Mouse (Mus musculus): ENCODE measurements around the gene Mef2b.
A peak's percentile ranks its signal among the peaks of the same experiment; 100 is the strongest.

The Mef2b gene

DNA sequence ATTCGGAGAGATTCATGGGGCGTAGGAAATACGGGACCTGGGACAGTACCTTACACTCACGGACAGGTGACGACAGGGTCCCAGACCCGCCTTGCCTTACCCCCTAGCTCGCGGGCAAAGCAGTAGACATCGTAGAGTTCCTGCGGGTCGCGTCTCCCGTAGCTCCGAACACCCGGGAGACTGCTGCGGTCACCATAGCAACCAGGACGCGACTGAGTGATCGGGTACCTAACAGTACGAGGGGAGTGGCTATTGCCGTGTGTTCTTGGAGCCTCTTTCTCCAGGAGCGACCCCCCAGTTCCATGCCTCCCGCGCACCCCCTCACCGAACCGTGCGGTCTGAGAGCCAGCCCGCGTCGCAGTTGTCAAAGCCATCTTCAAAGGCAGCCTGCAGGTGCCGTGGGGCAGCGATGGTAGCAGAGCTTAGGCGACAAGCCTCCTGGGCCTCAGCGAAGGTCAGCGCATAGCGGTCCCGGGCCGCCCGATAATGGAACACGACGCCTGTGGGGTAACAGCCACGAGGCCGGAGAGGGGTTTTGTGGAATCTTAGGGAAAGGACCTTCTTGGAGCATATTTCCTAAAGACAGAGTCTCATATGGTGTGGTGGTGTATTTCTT, 27.0 kb upstream of the Mef2b start:
- no peaks in the 10 kb centered on the region for H3K9me3 ChIP-seq (ENCODE audit: low read length)
- peaks cover 36% of the 10 kb centered on the region for H3K4me1 ChIP-seq (replicated peaks; ENCODE audit: low read depth, low read length)
- TF ChIP-seq NANOG (IDR thresholded peaks at IDR 0.05; ENCODE audit: borderline replicate concordance, low read length) = no peak
- TF ChIP-seq POU5F1 (IDR thresholded peaks at IDR 0.05; ENCODE audit: borderline replicate concordance, low read length) = no peak
- no peak for TF ChIP-seq CTCF (conservative IDR thresholded peaks at IDR 0.05; ENCODE audit: low read length)
- peak overlapping the region; percentile 78 for H3K4me3 ChIP-seq (replicated peaks; ENCODE audit: low read length)
- peaks cover 92% of the 10 kb centered on the region for H3K27me3 ChIP-seq (ENCODE audit: insufficient read depth, low read length)
- H3K36me3 ChIP-seq (ENCODE audit: insufficient read depth, low read length) = no peaks in the 10 kb centered on the region

DNA sequence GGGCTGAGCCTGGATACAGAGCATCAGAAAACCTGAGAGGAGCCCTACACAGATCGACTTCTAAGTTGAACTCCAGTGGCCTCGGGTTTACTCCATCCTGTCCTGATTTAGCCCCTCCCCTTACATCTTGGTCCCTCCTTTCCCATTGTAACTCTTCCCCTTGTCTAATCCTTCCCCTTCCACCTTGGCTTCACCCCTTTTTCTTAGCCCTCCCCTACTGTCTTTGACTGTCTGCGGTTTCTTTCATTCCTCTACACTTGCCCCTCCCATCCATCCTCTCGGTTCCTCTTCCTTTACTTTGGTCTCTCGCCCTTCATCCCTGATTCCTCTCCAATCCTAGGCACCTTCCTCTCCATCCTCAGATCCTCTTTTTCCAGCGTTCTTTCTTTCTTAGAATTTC, 25.0 kb upstream of the Mef2b start:
- Histone ChIP-seq H3K4me1 (replicated peaks; ENCODE audit: low read depth, low read length) (peaks cover 48% of the 10 kb centered on the region), H3K36me3 (ENCODE audit: insufficient read depth, low read length) (no peaks in the 10 kb centered on the region), H3K27me3 (ENCODE audit: insufficient read depth, low read length) (peaks cover 97% of the 10 kb centered on the region), H3K4me3 (replicated peaks; ENCODE audit: low read length) (no peak overlapping the region), H3K9me3 (ENCODE audit: low read length) (no peaks in the 10 kb centered on the region)
- no peak for TF ChIP-seq POU5F1 (IDR thresholded peaks at IDR 0.05; ENCODE audit: borderline replicate concordance, low read length)

DNA sequence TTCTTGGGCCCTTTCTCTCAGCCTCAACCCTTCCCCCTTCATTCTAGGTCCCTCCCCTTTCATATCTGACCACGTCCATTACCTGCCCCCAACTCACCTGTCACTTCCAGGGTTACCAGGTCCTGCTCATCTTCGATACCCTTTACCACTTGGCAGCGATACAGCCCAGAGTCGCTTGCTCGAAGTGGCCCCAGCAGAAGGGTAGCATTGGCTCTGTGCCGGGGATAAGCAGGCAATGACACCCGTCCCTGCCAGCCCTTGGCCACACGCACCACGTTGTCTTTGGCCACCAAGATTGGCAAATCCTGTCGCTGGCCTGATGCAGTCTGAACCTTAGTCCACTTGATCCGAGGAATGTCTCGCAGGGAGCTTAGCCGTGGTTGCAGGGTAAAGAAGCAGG, 24.6 kb upstream of the Mef2b start:
- no peak overlapping the region for H3K4me3 ChIP-seq (replicated peaks; ENCODE audit: low read length)
- no peaks in the 10 kb centered on the region for H3K9me3 ChIP-seq (ENCODE audit: low read length)
- H3K4me1 ChIP-seq (replicated peaks; ENCODE audit: low read depth, low read length) = peaks cover 52% of the 10 kb centered on the region
- TF ChIP-seq NANOG (IDR thresholded peaks at IDR 0.05; ENCODE audit: borderline replicate concordance, low read length) (no peak), POU5F1 (IDR thresholded peaks at IDR 0.05; ENCODE audit: borderline replicate concordance, low read length) (no peak), CTCF (conservative IDR thresholded peaks at IDR 0.05; ENCODE audit: low read length) (no peak)
- H3K27me3 ChIP-seq (ENCODE audit: insufficient read depth, low read length) = peaks cover 99% of the 10 kb centered on the region
- H3K36me3 ChIP-seq (ENCODE audit: insufficient read depth, low read length) = no peaks in the 10 kb centered on the region

DNA sequence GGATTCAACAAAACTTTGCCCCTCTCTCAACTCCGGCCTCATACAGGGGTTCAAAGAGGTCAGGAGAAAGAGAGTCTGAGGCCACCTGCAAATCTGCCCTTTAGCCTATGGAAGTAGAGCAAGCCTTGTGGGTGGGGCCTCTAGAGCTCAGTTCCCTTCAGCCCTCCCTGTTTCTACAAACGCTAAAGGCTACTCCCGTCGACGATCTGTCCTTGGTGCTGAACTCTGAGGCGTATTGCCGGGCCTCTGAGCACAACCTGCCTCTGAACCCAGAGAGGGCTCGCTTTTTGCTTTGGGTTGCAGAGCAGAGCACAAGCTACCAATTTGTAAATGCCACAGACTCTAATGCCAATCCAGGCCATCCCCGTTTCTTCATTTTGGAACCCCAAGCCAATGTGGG, 21.9 kb upstream of the Mef2b start:
- no peak for TF ChIP-seq NANOG (IDR thresholded peaks at IDR 0.05; ENCODE audit: borderline replicate concordance, low read length)
- TF ChIP-seq CTCF (conservative IDR thresholded peaks at IDR 0.05; ENCODE audit: low read length) = no peak
- TF ChIP-seq POU5F1 (IDR thresholded peaks at IDR 0.05; ENCODE audit: borderline replicate concordance, low read length) = no peak
- Histone ChIP-seq H3K4me1 (replicated peaks; ENCODE audit: low read depth, low read length) (peaks cover 40% of the 10 kb centered on the region), H3K36me3 (ENCODE audit: insufficient read depth, low read length) (no peaks in the 10 kb centered on the region), H3K4me3 (replicated peaks; ENCODE audit: low read length) (no peak overlapping the region), H3K27me3 (ENCODE audit: insufficient read depth, low read length) (peaks cover 79% of the 10 kb centered on the region), H3K9me3 (ENCODE audit: low read length) (no peaks in the 10 kb centered on the region)

DNA sequence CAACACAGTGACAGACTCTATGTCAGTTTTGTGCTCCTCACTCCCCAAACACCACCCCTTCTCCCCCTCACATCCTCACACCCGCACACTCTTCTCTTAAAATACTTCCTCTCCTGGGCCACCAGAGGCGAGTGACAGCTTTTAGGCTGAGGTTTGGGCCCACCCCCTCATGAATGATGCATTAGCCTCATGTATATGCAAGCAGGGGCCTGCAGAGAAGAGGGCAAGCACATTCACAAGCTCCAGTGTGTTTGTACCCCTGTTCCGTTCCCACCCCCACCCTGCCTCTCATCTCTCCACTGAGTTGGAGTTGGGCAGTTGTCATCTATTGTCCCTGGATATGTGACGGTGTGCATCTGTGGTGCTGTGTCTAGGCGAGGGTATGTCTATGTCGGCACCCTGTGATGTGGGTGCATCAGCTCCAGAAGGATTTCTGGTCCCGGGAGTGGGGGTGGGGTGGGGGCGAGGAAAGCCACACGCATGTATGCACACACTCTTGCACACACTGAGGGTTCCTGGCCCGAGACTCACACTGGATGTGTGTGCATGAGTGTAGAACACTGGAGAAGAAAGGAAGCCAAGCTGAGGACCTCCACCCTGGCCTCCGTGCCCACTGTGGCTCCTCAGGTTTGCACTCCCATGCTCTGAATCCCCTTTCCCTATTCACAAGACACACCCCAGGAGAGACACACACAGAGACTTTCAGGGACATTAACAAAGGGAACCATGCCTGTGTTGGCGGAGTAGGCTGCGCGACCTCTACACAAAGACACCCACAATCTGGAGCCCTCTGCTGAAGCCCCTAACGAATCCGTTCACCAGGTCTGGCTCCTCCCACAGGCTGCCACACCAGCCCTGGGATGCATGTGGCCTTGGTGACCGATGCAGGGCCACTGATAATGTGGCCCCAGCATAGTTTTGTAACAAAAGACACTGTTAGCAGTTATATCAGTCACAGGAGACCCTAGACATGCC, 20.5 kb upstream of the Mef2b start:
- Histone ChIP-seq H3K4me1 (replicated peaks; ENCODE audit: low read depth, low read length) (peaks cover 37% of the 10 kb centered on the region), H3K4me3 (replicated peaks; ENCODE audit: low read length) (no peak overlapping the region), H3K27me3 (ENCODE audit: insufficient read depth, low read length) (peaks cover 65% of the 10 kb centered on the region), H3K36me3 (ENCODE audit: insufficient read depth, low read length) (no peaks in the 10 kb centered on the region), H3K9me3 (ENCODE audit: low read length) (no peaks in the 10 kb centered on the region)
- TF ChIP-seq NANOG (IDR thresholded peaks at IDR 0.05; ENCODE audit: borderline replicate concordance, low read length) (no peak), CTCF (conservative IDR thresholded peaks at IDR 0.05; ENCODE audit: low read length) (no peak), POU5F1 (IDR thresholded peaks at IDR 0.05; ENCODE audit: borderline replicate concordance, low read length) (peak; percentile 72; the same call in 1 of the 2 replicates)

DNA sequence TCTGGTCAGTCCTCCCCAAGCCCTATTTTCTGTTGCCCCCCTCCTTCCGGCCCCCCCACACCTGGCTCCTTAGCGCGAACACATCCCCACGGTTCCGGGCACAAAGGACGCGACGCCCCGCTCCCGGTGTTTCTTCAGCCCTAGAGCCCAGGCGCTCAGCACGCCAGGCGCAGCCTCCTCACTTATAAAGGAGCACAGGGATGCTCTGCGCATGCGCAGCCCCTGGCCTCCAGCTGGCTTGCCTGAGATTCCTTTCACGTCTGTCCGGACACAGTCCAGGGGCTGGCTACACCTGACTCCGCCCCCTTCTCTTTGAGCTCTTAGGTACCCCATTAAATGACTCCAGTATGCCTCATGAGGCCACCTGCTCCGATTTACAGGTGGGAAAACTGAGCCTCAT, 18.8 kb upstream of the Mef2b start, which contains the start of gene Ncan:
Gene Ncan (minus strand): TSS at position 207 of the 400 bp plus-strand sequence.
- peaks cover 53% of the 10 kb centered on the region for H3K27me3 ChIP-seq (ENCODE audit: insufficient read depth, low read length)
- H3K36me3 ChIP-seq (ENCODE audit: insufficient read depth, low read length) = no peaks in the 10 kb centered on the region
- H3K4me1 ChIP-seq (replicated peaks; ENCODE audit: low read depth, low read length) = peaks cover 32% of the 10 kb centered on the region
- TF ChIP-seq CTCF (conservative IDR thresholded peaks at IDR 0.05; ENCODE audit: low read length) = no peak
- no peak for TF ChIP-seq POU5F1 (IDR thresholded peaks at IDR 0.05; ENCODE audit: borderline replicate concordance, low read length)
- TF ChIP-seq NANOG (IDR thresholded peaks at IDR 0.05; ENCODE audit: borderline replicate concordance, low read length) = no peak
- peak within 1 kb of the TSS; percentile 70 for H3K4me3 ChIP-seq (replicated peaks; ENCODE audit: low read length)
- no peaks in the 10 kb centered on the region for H3K9me3 ChIP-seq (ENCODE audit: low read length)

DNA sequence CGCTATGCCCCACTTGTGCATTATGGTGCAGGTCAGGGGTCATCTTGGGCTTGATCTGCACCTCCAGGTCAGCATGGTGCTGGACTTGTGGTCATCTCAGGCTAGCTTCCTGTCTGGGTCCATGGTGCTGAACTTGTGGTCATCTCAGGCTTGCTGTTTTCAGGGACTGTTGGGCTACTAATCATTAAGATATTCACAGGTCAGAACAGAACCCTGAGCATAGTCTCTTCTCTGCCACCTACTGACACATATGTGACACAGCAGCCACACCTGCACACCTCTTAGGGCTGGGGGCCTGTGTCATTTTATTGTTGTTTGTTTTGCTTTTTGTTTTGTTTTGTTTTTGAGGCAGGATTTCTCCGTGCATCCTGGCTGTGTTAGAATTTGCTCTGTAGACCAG, 16.6 kb upstream of the Mef2b start:
- Histone ChIP-seq H3K9me3 (ENCODE audit: low read length) (no peaks in the 10 kb centered on the region), H3K4me1 (replicated peaks; ENCODE audit: low read depth, low read length) (peaks cover 27% of the 10 kb centered on the region), H3K36me3 (ENCODE audit: insufficient read depth, low read length) (no peaks in the 10 kb centered on the region), H3K4me3 (replicated peaks; ENCODE audit: low read length) (no peak overlapping the region), H3K27me3 (ENCODE audit: insufficient read depth, low read length) (peaks cover 31% of the 10 kb centered on the region)
- TF ChIP-seq NANOG (IDR thresholded peaks at IDR 0.05; ENCODE audit: borderline replicate concordance, low read length) (no peak), CTCF (conservative IDR thresholded peaks at IDR 0.05; ENCODE audit: low read length) (peak; percentile 59), POU5F1 (IDR thresholded peaks at IDR 0.05; ENCODE audit: borderline replicate concordance, low read length) (no peak)

DNA sequence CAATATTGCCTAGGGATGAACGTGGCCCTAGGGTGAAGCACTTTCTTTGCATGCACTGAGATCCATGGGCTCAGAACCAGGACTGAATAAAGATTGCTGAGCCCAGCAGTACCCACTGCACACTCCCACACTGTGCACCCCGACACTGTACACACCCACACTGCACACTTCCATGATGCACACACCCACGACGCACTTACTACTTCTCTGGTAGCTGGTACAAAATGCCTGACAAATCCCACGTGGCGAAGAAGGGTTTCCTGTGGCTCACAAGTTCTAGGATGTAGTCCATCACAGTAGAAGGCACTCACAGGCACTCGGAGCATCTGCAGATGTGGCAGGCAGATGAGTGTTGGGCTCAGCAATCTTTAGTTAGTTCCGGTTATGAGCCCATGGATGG, 14.5 kb upstream of the Mef2b start:
- Histone ChIP-seq H3K4me3 (replicated peaks; ENCODE audit: low read length) (no peak overlapping the region), H3K9me3 (ENCODE audit: low read length) (no peaks in the 10 kb centered on the region), H3K36me3 (ENCODE audit: insufficient read depth, low read length) (no peaks in the 10 kb centered on the region), H3K27me3 (ENCODE audit: insufficient read depth, low read length) (peaks cover 10% of the 10 kb centered on the region), H3K4me1 (replicated peaks; ENCODE audit: low read depth, low read length) (peaks cover 29% of the 10 kb centered on the region)
- no peak for TF ChIP-seq POU5F1 (IDR thresholded peaks at IDR 0.05; ENCODE audit: borderline replicate concordance, low read length)
- no peak for TF ChIP-seq CTCF (conservative IDR thresholded peaks at IDR 0.05; ENCODE audit: low read length)
- no peak for TF ChIP-seq NANOG (IDR thresholded peaks at IDR 0.05; ENCODE audit: borderline replicate concordance, low read length)

Data from E14TG2a.4 (cell line).